Mouse (Mus musculus): ENCODE measurements at regions not wholly inside any gene's neighbourhood (a gene's known extent, or its start where the extent isn't known, plus 50 kb on each side); places are given as distances from the start of the nearest gene placed in this dataset.
A peak's percentile ranks its signal among the peaks of the same experiment; 100 is the strongest.

- intact Hi-C loops (cut with DNase I), result no loop called here
- no peak for DNase-seq (ENCODE audit: low spot score in 2 of 2)
Measured at GRCm38 (mm10) chr19:56169133-56169997, 117.6 kb upstream of the Habp2 start.

DNA sequence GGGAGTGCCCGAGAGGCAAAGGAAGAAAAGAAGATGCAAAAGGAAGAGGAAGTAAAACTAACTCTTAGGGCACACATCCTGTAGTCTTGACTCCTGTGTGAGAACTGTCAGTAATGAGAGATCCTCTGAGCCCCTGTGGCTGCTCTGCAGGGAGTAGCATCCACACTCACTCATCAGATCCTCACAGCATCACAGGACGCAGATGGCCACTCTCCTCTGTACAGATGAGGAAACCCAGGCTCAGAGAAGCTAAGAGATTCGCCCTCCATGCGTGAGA is 117.0 kb upstream of the Habp2 start:
- no peak for DNase-seq (ENCODE audit: low spot score in 2 of 2)
- intact Hi-C loops (cut with DNase I), result no loop called here

- DNase-seq (ENCODE audit: low spot score in 2 of 2), result no peak
- intact Hi-C loops (cut with DNase I), result no loop called here
Measured at GRCm38 (mm10) chr19:56172454-56172853, 114.5 kb upstream of the Habp2 start.

- intact Hi-C loops (cut with DNase I), result no loop called here
- no peak for DNase-seq (ENCODE audit: low spot score in 2 of 2)
Measured at GRCm38 (mm10) chr19:56176059-56176458, 110.9 kb upstream of the Habp2 start.

GRCm38 (mm10) chr19:56177231-56177745 is 109.6 kb upstream of the Habp2 start:
- intact Hi-C loops (cut with DNase I), result no loop called here

GRCm38 (mm10) chr19:56185756-56186155 is 101.2 kb upstream of the Habp2 start:
- intact Hi-C loops (cut with DNase I), result no loop called here
- no peak for DNase-seq (ENCODE audit: low spot score in 2 of 2)

More at GRCm38 (mm10) chr19:56177231-56177745, 109.6 kb upstream of the Habp2 start:
- no peak for DNase-seq (ENCODE audit: low spot score in 2 of 2)

DNA sequence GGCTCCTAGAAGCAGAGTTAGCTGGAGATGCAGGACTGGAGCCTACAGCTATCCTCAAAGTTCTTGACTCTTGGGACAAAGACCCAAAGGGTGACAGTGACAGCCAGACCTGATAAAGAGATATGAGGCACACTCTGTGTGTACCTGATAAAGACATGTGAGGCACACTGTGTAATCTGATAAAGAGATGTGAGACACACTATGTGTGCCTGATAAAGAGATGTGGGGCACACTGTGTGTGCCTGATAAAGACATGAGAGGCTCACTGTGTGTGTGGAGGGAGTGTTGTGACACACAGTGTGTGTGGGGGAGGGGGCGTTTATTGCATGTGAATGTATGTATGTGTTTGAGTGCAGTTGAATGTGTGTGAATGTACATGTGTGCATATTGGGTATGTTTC is 97.8 kb upstream of the Habp2 start:
- DNase-seq (ENCODE audit: low spot score in 2 of 2), result no peak
- intact Hi-C loops (cut with DNase I), result no loop called here

DNA sequence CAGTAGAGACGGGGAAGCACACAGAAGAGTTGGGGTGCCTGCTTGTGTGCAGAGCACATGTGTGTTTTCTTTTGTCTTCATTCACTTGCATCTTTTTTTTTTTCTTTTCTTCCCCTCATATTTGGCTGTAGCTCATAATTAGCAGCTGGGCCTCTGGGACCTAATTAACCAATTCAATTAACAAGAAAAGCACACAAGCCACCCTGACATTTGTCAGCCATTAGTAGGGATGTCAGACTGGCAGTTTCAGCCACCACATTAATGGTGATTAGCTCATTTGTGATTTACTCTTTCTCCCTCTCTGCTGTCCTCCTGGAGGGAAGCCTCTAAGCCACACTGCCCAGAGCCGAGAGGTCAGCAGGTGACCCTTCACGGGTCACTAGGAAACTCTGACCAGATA is 96.7 kb upstream of the Habp2 start:
- DNase-seq (ENCODE audit: low spot score in 2 of 2), result no peak
- intact Hi-C loops (cut with DNase I), result no loop called here

DNA sequence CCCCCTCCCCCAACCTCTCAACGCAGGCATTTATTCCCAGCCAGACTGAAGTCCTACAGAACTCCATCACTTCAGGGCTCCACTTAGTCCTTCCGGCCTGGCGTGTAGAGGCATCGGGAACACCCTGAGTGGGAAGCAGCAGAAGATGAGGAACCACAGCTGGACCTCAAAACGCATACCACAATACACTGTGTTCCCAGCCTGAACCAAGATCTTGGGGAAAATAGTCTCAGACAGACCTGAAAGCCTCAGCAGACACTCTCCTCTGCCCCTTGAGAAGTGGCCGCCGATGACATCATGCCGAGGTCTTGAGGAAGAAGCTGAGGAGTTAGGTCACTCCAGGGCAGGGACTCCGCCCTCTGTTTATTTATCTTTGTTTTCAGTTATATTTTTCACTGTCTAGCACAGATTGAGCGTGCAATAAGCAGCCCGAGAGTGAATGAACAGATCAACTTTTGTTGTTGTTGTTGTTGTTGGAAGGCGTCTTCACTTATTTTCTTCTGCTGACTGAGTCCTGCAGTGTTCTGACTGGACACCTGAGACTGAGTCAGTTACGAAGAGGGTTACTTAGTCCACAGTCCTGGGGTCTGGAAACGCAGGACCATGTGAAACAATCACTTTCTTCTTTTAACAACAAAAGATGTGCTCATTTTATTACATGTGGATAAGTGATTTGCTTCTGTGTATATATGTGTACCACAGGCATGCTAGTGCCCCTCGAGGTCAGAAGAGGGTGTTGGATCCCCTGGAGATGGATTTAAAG is 88.3 kb upstream of the Habp2 start:
- intact Hi-C loops (cut with DNase I), result no loop called here

DNA sequence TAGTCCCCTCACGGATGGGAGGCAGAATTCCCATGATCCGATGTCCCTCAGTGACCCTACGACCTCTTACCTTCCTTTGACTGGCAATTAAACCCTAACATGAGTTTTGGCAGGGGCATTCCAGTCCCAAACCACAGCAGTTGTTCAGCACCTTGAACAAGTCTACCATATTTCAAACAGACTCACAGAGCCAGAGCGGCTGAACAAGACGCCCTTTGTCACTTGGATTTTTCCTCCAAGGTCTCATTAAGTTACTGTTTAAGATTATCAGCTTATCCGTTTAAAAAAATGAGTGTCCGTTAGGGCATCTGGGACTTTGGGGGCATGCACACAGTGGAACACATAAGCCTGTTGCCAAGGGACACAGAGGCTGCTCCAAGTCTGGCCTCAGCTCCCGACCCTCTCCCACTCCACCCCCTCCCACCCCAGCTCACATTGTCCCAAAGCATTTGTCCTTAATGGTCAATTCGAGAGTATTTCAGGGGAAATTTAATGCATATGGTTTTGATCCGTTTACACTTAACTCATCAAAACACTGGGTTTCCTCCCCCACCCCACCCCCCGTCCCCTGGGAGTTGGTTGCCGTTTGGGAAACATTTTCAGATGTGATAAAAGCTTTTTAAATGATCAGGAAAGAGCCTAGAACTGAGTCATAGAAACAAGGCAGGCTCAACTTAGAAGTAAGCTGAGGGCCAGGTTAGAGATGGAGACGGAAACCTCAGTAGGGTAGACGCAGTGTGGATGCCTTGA is 87.4 kb upstream of the Habp2 start:
- no peak for DNase-seq (ENCODE audit: low spot score in 2 of 2)
- intact Hi-C loops (cut with DNase I), result no loop called here

More for the DNA sequence above, 88.3 kb upstream of the Habp2 start:
- no peak for DNase-seq (ENCODE audit: low spot score in 2 of 2)

DNA sequence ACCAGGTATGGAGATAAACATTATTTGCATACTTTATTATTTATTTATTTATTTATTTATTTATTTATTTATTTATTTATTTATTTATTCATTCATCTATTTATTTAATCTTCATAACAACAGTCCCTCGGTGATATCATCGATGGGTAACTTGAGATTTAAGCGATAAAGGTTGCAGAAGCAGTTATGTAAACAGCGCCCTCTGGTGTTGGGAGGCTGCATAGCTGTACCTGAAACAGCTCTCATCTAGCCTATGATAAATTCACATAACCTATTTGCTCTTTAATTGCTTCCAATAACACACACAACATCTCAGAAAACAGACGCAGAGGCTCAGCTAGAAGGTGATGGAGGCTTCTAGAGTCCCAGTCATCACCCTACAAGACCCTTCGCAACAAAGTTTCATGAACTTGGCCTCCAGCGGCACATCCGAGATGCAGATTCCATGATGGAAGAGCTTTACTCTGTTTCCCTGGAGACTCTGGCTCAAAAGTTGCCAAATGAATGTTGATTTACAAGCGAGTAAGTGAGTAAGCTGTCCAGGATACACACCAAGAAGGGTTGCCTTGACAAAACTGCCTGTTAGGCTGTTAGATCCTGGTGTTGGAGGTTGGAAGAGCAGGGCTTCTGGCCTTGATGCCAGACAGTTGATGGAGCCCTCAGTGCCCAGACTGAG is 85.8 kb upstream of the Habp2 start:
- intact Hi-C loops (cut with DNase I), result no loop called here
- DNase-seq (ENCODE audit: low spot score in 2 of 2), result no peak

DNA sequence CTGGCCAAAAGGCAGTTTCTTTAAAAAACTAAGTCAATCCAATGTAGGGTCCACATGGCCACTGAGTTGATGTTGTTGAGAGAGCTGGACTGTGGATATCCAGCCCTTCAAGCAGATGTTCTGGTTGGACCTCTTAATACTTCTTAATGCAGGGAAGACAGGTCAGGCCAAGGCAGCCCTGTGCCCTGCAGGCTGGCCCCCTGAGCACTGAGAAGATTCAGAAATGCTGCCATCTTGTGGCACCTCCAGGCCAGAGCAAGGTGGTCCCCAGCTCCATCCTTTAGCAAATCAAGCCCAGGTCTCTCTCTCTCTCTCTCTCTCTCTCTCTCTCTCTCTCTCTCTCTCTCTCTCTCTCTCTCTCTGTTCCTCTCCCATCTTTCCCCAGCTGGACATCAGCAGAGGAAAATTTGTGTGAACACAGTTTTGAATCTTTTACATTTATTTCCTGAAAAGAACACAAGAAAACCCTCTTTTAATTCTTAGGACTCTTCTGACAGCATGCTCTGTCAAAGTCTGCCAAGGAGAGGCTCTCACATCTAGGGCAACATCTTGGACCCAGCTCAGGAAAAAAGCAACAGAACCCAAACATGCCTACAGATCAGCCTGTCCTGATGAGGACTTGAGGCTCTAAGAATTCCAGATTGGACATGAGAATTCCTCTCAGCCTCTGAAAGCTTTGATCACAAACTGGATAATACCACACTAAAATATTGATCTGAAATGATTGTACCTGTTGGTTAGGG is 85.0 kb upstream of the Habp2 start:
- intact Hi-C loops (cut with DNase I), result no loop called here
- peak in 1 of 2 experiments; percentile 13 for DNase-seq (ENCODE audit: low spot score in 2 of 2)

DNA sequence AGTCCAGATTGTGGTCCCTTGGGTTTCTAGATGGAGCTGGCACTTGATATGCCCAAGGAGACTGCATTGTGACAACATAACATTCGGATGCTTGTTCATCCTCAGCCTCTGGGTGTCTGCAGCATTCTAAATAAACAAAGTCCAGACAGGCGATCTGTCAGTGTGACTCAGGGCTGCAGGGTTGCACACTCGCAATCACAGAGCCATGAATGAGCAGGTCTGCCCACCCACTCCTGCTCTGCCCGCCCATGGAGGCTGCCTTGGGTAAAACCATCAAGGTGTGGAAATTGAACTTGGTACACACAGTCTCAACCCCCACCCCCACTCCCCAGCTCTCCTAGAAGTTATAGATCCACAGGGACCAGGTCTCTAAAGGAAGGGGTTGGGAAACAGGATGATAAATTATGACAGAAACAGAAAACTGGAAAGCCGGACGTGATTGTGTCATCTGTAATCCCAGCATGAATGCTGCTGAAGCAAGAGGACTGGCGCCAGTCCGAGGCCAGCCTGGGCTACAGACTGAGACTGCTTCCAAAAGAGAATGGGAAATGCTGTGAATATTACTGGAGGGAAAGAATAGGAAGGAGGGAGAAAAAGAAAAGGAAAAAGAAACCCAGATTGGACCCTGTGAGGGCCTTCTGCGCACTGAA is 84.3 kb upstream of the Habp2 start:
- no peak for DNase-seq (ENCODE audit: low spot score in 2 of 2)
- intact Hi-C loops (cut with DNase I), result no loop called here

DNA sequence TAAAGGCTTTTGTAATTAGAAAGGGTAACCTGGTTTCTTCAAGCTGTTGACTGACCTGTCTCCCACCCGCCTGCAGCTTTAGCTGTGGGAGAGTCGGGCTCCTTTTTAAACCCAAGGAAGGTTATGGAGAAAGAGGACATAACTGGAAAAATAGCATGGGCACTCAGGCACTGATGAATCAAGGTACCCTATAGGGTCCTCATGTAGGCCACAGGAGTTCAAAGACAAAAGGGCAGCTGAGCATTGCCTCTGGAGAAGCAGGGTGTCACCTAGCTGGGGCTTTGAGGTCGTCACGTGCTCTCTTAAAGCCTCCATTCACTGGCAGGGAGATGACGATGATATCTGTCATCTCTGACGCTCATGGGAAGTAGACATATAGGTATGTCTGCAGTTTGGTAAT is 68.4 kb upstream of the Habp2 start:
- DNase-seq (ENCODE audit: low spot score in 2 of 2), result no peak
- intact Hi-C loops (cut with DNase I), result no loop called here

- DNase-seq (ENCODE audit: low spot score in 2 of 2), result peak in 1 of 2 experiments; percentile 9
- intact Hi-C loops (cut with DNase I), result no loop called here
Measured at GRCm38 (mm10) chr19:56220724-56221407, 66.1 kb upstream of the Habp2 start.

- intact Hi-C loops (cut with DNase I), result no loop called here
- no peak for DNase-seq (ENCODE audit: low spot score in 2 of 2)
Measured at GRCm38 (mm10) chr19:56222496-56222895, 64.4 kb upstream of the Habp2 start.

GRCm38 (mm10) chr19:56225039-56225438 is 61.9 kb upstream of the Habp2 start:
- no peak for DNase-seq (ENCODE audit: low spot score in 2 of 2)
- intact Hi-C loops (cut with DNase I), result no loop called here

DNA sequence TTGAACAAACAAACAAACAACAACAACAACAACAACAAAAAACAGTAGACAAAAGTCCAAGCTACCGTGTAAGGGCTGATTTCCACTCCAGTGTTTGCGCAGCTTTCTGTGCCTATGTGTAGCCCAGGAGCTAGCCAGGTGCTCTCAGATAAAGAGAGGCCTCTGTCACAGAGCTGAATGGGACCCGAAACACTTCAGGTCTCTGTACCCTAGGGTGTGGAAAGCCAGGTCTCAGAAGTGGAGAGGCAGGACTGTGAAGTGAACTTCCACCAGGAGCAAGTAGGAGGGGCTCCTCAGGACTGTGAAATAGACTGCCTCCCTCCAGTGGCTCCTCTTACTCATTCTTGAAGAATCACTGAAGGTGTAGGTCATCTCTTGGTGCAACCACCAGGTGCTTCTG is 61.4 kb upstream of the Habp2 start:
- DNase-seq (ENCODE audit: low spot score in 2 of 2), result no peak
- intact Hi-C loops (cut with DNase I), result no loop called here

Measured in left cerebral cortex, postnatal 25 days (tissue).